Mouse (Mus musculus) heart, embryonic 12.5 days (tissue): Measurements from ENCODE around the gene Adgb. TPM values are rescaled to one million over a fixed set of nuclear protein-coding genes. Genes with fewer than 3 reads are reported as not detected.
"Not testable (repeated sequence)": the region's sequence is repeated elsewhere in the genome, so short reads cannot be mapped to it uniquely, and the experiment has no call there.

Experiments used
- ATAC-seq: fragments of 200-750 bp; cut with Nextera tagmentation; 2 replicates; pipeline ENCODE4 v1.8.0; 2017; ENCODE audit warnings: moderate TSS enrichment, moderate library complexity; ENCODE audit not compliant: insufficient number of reproducible peaks, low FRiP score
- H3K27ac ChIP-seq: fragments of 300-500 bp; sonication (generic); 2 replicates; pipeline ENCODE4 v1.5.1; 2016; ENCODE audit warnings: mild to moderate bottlenecking, moderate library complexity; ENCODE audit not compliant: poor library complexity, severe bottlenecking
- H3K27me3 ChIP-seq: fragments of 300-500 bp; sonication (generic); replicated peaks from 2 replicates; pipeline ENCODE4 v1.6.1; 2016; ENCODE audit warnings: mild to moderate bottlenecking, moderate library complexity
- H3K36me3 ChIP-seq: fragments of 300-500 bp; sonication (generic); 2 replicates; pipeline ENCODE4 v1.6.1; 2016; ENCODE audit warnings: mild to moderate bottlenecking, moderate library complexity
- H3K4me1 ChIP-seq: fragments of 300-500 bp; sonication (generic); replicated peaks from 2 replicates; pipeline ENCODE4 v1.6.1; 2016; ENCODE audit warnings: mild to moderate bottlenecking
- H3K4me2 ChIP-seq: fragments of 300-500 bp; sonication (generic); 2 replicates; pipeline ENCODE4 v1.6.1; 2016; ENCODE audit warnings: mild to moderate bottlenecking, moderate library complexity
- H3K4me3 ChIP-seq: fragments of 300-500 bp; sonication (generic); 2 replicates; pipeline ENCODE4 v1.5.1; 2016; ENCODE audit warnings: mild to moderate bottlenecking
- H3K9ac ChIP-seq: fragments of 300-500 bp; sonication (generic); 2 replicates; pipeline ENCODE4 v1.6.1; 2016; ENCODE audit warnings: mild to moderate bottlenecking, moderate library complexity
- H3K9me3 ChIP-seq: fragments of 300-500 bp; sonication (generic); replicated peaks from 2 replicates; pipeline ENCODE4 v1.6.1; 2016; ENCODE audit warnings: mild to moderate bottlenecking, moderate library complexity
- WGBS: fragments of 180-500 bp; shearing (Covaris S2); methylation state at CpG from one replicate; pipeline ENCODE4 v1.1.7; 2016; 5-methylcytosine and 5-hydroxymethylcytosine counted together
- polyA plus RNA-seq: library from polyadenylated mRNA; unstranded; fragments of >200 nt; fragmentation: Nextera tagmentation; extraction: Ambion mirVana; gene quantifications from 2 replicates; pipeline ENCODE4 v1.2.1, GENCODE M21; 2016

Gene Adgb
- polyA plus RNA-seq: 0.22 TPM in 1 of 2 replicates, not detected in the other

GRCm38 (mm10) chr10:10471961-10472610, at the start of gene Adgb:
Adgb (minus strand) TSS chr10:10472326.
- Histone ChIP-seq H3K9ac (peak within 1 kb of the TSS; percentile 33; the same call in 1 of the 2 replicates), H3K4me1 (peaks cover 4% of the 10 kb centered on the region), H3K4me2 (peak within 1 kb of the TSS; percentile 64), H3K27me3 (peaks cover 8% of the 10 kb centered on the region), H3K36me3 (no peaks in the 10 kb centered on the region), H3K27ac (peak within 1 kb of the TSS; percentile 9; the same call in 1 of the 2 replicates), H3K9me3 (no peaks in the 10 kb centered on the region), H3K4me3 (peak within 1 kb of the TSS; percentile 30)
- peak; percentile 91 for ATAC-seq
- WGBS: 3% methylated on average over 22 of the region's 22 CpGs

- H3K4me3 ChIP-seq: no peak overlapping the region
- H3K9me3 ChIP-seq: no peaks in the 10 kb centered on the region
- H3K27ac ChIP-seq: no peak overlapping the region
- H3K4me1 ChIP-seq: no peaks in the 10 kb centered on the region
- no peaks in the 10 kb centered on the region for H3K36me3 ChIP-seq
- no peak overlapping the region for H3K9ac ChIP-seq
- no peak for ATAC-seq
- H3K4me2 ChIP-seq: no peak overlapping the region
- peaks cover 4% of the 10 kb centered on the region for H3K27me3 ChIP-seq
- 64% methylated on average over 1 of the region's 1 CpGs for WGBS
Observed at GRCm38 (mm10) chr10:10480139-10480538, 8.0 kb upstream of the Adgb start.

DNA sequence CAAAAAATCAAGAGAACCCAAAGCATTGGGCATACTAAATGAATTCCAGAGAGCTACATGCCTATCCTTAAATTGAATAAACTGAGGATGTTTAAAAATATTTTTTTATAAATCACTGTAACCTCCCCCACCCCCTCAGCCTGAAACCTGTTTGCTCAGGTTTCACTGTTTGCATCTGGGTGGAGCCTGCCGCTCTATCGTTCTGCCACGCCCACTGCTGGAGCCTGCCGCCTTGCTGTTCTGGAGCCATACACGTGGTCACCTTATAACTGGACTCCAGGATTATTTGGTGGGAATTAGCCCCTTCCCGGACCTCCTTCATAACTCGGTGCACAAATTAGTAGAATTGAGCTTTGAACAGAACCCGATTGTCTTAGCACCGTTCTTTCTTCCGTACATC, 5.3 kb upstream of the Adgb start:
- not testable (repeated sequence) for H3K4me1 ChIP-seq, H3K27ac ChIP-seq, H3K9ac ChIP-seq, H3K4me2 ChIP-seq, ATAC-seq, H3K9me3 ChIP-seq, H3K4me3 ChIP-seq, H3K27me3 ChIP-seq, H3K36me3 ChIP-seq
- 46% methylated on average over 10 of the region's 10 CpGs for WGBS

- ATAC-seq: no peak
- no peak overlapping the region for H3K27ac ChIP-seq
- peaks cover 4% of the 10 kb centered on the region for H3K4me1 ChIP-seq
- H3K36me3 ChIP-seq: no peaks in the 10 kb centered on the region
- WGBS: 30% methylated on average over 5 of the region's 5 CpGs
- H3K27me3 ChIP-seq: peaks cover 8% of the 10 kb centered on the region
- no peak overlapping the region for H3K4me3 ChIP-seq
- no peak overlapping the region for H3K4me2 ChIP-seq
- H3K9me3 ChIP-seq: no peaks in the 10 kb centered on the region
- H3K9ac ChIP-seq: no peak overlapping the region
Observed at GRCm38 (mm10) chr10:10476956-10477355, 4.8 kb upstream of the Adgb start.

DNA sequence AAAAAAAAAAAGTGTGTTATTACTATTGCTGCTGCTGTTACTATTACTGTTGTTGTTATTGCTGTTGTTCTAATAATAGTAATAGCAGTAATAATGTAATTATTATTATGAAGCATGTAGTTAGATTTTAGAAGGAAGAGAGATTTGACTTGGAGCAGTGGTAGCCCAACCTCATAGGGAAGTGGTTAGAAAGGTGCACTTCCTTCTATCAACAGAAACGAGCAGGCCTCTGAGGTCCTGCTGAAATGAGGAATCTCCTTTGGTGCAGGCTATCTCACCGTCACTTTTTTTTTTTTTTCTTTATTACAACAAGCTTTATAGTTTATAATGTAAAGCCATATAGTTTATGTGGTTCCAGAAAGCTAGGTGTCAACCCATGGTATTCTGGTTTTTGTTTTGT, 4.4 kb upstream of the Adgb start:
- WGBS: 55% methylated on average over 2 of the region's 2 CpGs
- Histone ChIP-seq H3K4me1 (peaks cover 4% of the 10 kb centered on the region), H3K27me3 (peaks cover 8% of the 10 kb centered on the region), H3K9ac (no peak overlapping the region), H3K4me3 (no peak overlapping the region), H3K9me3 (no peaks in the 10 kb centered on the region), H3K36me3 (no peaks in the 10 kb centered on the region), H3K4me2 (no peak overlapping the region), H3K27ac (no peak overlapping the region)
- no peak for ATAC-seq

DNA sequence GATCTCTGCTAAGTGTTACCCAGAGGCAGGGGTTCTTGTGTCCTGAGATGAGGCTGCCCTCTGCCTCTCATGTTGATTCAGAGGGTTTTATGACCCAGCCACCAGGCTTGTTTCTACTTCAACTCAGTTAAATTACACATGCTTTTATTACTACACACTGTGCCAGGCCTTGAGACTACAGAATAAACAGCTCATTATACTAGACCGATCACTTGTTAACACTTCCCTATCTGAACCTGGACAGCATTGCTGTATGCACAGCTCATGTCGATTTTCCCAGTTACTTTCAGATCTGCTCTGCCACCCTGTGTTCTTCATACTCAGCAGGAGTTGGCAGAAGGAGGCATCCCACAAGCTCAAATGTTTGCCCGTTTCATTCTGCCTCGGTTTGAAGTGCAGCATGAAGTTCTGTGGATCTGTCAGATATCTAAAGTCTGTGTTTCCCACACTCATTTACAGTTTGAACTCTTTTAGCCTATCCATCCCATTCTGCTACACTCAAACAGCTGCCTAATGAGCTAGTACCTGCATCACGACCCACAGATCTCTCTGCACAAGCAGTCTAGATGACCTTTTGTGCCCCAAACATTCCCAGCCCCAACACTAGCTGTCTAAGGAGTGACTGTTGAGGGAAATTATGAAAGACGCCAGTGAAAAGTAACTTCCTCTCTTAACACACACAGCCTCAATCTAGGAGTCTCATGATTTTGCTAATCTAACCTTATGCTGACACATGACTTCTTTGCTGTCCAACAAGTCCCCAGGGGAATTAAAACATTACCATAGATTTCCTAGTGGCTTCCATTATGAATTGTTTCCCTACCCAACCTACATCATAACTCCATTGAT, 3.2 kb downstream of the Adgb start:
- ATAC-seq: no peak

DNA sequence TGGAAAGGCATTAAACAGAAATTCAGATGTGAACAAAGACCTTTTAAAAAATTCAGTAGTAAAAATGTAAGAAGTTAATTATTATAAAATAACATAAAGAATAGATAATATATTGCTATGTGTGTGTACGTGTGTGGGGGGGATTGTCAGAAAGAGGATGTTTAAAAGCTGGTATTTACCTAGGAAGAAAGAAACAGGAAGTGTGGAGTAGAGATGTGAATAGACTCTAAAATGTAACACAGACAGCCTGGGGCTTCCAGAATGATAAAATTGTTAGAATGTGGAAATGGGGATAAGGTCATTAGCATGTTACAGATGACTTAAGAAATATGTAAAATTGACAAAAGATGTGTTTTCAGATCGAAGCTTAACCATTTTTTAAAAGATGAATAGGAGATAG, 12.0 kb downstream of the Adgb start:
- 60% methylated on average over 2 of the region's 2 CpGs for WGBS
- no peak for ATAC-seq
- no peak overlapping the region for H3K4me3 ChIP-seq

More for the DNA sequence above, 3.2 kb downstream of the Adgb start:
- Histone ChIP-seq H3K27ac (no peak overlapping the region), H3K36me3 (no peaks in the 10 kb centered on the region), H3K9ac (no peak overlapping the region), H3K4me1 (peaks cover 4% of the 10 kb centered on the region), H3K9me3 (0 out of 2 replicates have a peak, but pooled peaks cover 6% of the 10 kb centered on the region), H3K27me3 (no peaks in the 10 kb centered on the region), H3K4me2 (no peak overlapping the region), H3K4me3 (no peak overlapping the region)
- WGBS: 44% methylated on average over 6 of the region's 6 CpGs

DNA sequence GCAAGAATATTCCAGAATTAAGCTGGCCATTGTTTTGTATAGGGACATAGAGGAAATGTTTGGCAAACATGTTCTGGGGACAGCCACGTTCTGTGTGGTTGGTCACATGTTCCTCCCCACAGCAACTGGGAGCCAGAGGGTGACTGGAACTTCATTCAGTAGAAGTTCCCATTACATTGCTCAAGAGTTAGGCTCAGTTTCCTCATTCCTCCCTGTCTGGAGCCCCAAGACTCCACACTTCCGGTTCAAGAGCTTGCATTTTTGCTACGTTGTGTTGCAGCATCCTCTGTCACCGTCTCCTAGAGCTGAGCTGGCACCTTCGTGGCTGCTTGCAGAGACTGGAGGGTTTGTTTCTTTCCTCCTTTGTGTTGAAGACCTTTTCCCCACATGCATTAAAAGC, 15.1 kb downstream of the Adgb start:
- H3K4me1 ChIP-seq: no peaks in the 10 kb centered on the region
- ATAC-seq: no peak
- WGBS: 82% methylated on average over 5 of the region's 5 CpGs

More for the DNA sequence above, 12.0 kb downstream of the Adgb start:
- no peak overlapping the region for H3K9ac ChIP-seq
- H3K4me1 ChIP-seq: no peaks in the 10 kb centered on the region
- H3K36me3 ChIP-seq: no peaks in the 10 kb centered on the region
- no peak overlapping the region for H3K4me2 ChIP-seq
- H3K9me3 ChIP-seq: no peaks in the 10 kb centered on the region
- no peak overlapping the region for H3K27ac ChIP-seq
- no peaks in the 10 kb centered on the region for H3K27me3 ChIP-seq

GRCm38 (mm10) chr10:10449067-10449466, 23.1 kb downstream of the Adgb start:
- Histone ChIP-seq H3K27ac (no peak overlapping the region), H3K9ac (no peak overlapping the region), H3K4me3 (no peak overlapping the region), H3K27me3 (no peaks in the 10 kb centered on the region), H3K36me3 (no peaks in the 10 kb centered on the region), H3K4me2 (no peak overlapping the region), H3K9me3 (no peaks in the 10 kb centered on the region), H3K4me1 (no peaks in the 10 kb centered on the region)
- 71% methylated on average over 3 of the region's 3 CpGs for WGBS
- no peak for ATAC-seq

More for the DNA sequence above, 15.1 kb downstream of the Adgb start:
- H3K27ac ChIP-seq: no peak overlapping the region
- H3K4me2 ChIP-seq: no peak overlapping the region
- no peaks in the 10 kb centered on the region for H3K36me3 ChIP-seq
- no peak overlapping the region for H3K9ac ChIP-seq
- H3K4me3 ChIP-seq: no peak overlapping the region
- no peaks in the 10 kb centered on the region for H3K9me3 ChIP-seq
- H3K27me3 ChIP-seq: no peaks in the 10 kb centered on the region

DNA sequence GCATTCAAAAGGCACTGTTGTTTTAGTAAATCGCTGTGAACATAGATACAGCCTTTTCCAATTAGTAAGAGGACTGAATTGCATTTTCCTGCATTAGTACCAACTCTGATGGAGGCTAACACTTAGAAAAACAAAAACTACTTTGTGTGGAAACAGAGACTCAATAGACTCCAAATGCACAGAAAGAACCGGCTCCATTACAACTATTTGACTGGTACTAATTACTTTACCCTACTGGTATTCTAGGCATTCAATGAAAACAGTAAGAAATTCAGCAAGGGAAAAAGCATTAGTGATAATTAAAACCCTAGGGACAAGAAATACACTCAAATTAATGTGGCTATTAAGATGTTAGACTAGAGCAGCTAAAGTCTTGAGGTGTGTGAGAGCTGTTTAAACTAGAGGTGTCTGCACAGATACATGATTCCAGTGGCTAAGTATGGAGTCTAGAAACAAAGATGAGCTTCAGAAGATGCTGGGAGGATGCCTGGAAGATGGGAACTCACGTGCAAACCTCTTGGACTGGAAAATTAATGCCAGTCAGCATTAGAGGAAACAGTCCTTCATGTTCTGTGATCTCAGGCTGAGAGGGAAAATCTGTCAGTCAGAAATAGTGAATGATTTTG, 27.2 kb downstream of the Adgb start:
- no peaks in the 10 kb centered on the region for H3K4me1 ChIP-seq
- H3K4me3 ChIP-seq: no peak overlapping the region
- H3K27me3 ChIP-seq: no peaks in the 10 kb centered on the region
- ATAC-seq: no peak
- no peak overlapping the region for H3K27ac ChIP-seq
- H3K9me3 ChIP-seq: no peaks in the 10 kb centered on the region
- H3K9ac ChIP-seq: no peak overlapping the region
- no peaks in the 10 kb centered on the region for H3K36me3 ChIP-seq
- no peak overlapping the region for H3K4me2 ChIP-seq
- 61% methylated on average over 3 of the region's 3 CpGs for WGBS

- Histone ChIP-seq H3K36me3 (no peaks in the 10 kb centered on the region), H3K27ac (no peak overlapping the region), H3K9ac (no peak overlapping the region), H3K9me3 (peaks cover 4% of the 10 kb centered on the region; the same call in 1 of the 2 replicates), H3K27me3 (no peaks in the 10 kb centered on the region), H3K4me2 (no peak overlapping the region), H3K4me3 (no peak overlapping the region), H3K4me1 (no peaks in the 10 kb centered on the region)
- no peak for ATAC-seq
Observed at GRCm38 (mm10) chr10:10443558-10443957, 28.6 kb downstream of the Adgb start.
